Mouse (Mus musculus): ENCODE results near the gene Tmem209.
A peak's percentile ranks its signal among the peaks of the same experiment; 100 is the strongest.

Tmem209 gene

DNA sequence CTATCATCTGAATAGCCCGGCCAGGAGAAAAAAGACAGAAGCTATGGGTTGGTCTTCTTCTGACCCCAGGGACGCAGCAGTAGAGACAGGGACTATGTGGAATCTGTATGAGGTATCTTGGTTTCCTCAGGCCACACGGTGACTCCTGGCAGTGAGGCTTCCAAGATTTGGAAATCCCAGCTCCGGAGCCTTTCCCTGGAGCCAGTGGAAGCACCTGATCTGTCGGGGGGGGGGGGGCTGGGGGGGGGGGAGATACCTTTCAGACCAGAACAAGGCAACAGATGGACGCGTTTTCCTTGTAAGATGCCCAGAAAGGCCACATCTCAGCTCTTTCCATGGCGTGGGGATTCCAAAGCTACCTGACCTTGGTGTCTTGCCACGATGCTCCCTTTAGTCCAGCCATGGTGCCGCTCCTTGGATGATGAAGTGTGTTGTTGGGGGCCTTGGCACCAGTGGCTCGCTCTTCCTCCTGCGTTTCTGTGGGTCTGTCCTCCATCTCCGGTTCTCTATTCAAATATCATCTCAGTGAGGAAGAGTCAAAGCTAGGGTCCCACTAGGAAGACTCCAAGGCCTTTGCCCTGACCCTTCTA is 47.7 kb downstream of the Tmem209 start:
- no peak for DNase-seq (ENCODE audit: low read depth)

- no peak for DNase-seq (ENCODE audit: low read depth)
These were observed 48.7 kb downstream of the Tmem209 start for GRCm38 (mm10) chr6:30460750-30461446.

- no peak for DNase-seq (ENCODE audit: low read depth)
These were observed 49.5 kb downstream of the Tmem209 start for GRCm38 (mm10) chr6:30459811-30460749.

DNA sequence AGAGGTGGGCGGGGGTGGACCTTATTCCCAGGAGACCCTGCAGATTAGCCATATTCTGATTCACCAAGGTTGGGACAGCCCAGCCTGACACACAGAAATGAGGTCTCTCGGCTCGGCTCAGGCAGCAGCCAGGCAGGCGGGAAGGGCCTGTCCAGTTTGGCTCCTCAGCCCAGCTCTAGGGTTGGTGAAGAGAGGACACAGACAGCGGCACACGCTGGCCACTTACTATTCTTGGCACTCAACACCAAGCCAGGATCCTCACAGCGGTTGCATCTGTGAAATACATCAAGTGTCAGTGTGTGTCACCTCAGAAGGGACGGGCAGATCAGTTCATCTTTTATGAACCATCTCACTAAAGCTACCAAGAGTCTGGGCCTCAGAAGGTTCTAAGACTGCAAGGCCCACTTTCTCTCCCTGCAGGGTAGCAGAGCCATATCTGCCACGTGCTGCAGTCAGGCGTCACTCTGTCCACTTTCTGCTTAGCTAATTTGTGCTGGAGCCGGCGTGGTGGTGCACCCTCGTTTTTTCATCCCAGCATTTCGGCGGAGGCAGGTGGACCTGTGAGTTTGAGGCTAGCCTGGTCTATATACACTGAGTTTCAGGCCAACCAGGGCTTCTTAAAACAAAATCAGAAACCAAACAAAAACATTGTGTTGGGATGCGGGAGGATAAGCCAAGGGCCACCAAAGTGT is 50.4 kb downstream of the Tmem209 start:
- no peak for DNase-seq (ENCODE audit: low read depth)

DNA sequence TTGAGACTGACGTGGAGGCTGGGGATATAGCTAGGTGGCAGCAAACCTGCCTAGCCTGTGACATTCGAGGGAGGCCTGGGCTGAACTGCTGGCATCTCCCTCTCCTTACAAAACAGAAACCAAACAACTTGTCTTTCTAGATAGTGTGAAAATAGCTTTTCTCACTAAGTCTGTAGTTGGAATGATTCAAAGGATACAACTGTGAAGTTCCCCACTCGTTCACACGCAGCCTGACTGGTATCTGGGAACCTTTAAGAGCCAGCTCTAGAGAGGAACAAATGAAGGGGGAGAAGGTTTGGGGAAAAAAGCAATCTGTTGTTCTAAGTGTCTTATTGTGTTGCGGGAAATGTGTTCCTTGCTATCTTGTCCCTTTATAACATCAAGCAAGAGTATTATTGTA is 51.0 kb downstream of the Tmem209 start:
- no peak for DNase-seq (ENCODE audit: low read depth)

DNA sequence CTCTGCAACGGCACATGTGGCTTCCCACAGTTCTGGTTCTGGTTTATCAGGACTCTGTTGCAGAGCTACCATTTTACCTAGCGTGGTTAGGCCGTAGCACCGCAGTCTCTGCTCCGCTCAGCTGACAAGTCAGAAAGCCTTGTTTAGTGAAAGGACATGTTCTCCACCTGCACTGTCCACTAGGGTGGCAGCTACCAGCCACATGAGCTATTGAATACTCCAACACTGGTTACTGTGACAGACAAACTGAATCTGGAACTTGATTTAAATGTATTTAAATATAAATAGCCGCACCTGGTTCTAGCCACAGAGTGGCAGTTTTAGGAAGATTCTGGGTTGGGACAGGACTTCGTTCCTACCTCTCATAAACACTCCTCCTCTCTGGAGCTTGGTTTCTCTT is 52.6 kb downstream of the Tmem209 start:
- DNase-seq (ENCODE audit: low read depth): no peak

- DNase-seq (ENCODE audit: low read depth): no peak
These were observed 70.0 kb downstream of the Tmem209 start for GRCm38 (mm10) chr6:30439576-30439975.

DNA sequence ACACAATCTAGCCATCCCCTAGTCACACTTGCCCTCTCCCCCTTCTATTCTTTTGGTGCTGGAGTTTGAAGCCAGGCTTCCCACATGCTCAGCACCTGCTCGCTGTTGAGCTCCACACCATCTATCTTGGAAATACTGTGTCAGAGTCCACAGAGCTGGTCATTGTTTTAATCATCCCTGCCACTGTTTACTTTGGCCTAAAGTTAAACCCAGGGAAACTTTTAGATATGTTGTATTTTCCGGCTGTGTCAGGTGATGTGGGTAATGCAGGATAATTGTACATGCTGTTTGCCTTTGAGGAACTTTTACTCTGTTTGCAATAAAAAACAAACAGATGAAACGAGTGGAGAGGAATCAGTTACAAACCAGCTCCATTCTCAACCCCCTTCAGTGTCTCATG is 72.5 kb downstream of the Tmem209 start:
- DNase-seq (ENCODE audit: low read depth): no peak

- no peak for DNase-seq (ENCODE audit: low read depth)
These were observed 73.1 kb downstream of the Tmem209 start for GRCm38 (mm10) chr6:30436476-30436875.

GRCm38 (mm10) chr6:30432461-30433192 is 77.0 kb downstream of the Tmem209 start:
- peak; percentile 14 for DNase-seq (ENCODE audit: low read depth)

Measured in fibroblast of lung, adult 2 months (primary cell).